Mouse (Mus musculus) ovary, postnatal 36 days (tissue): Measurements from ENCODE around the gene Ccdc15.
"Not testable (repeated sequence)": the region's sequence is repeated elsewhere in the genome, so short reads cannot be mapped to it uniquely, and the experiment has no call there.

ENCODE experiments used
- DNase-seq: peaks from one replicate; pipeline ENCODE4 v3.0.0; 2022; ENCODE audit warnings: low spot score, mixed read lengths

The Ccdc15 gene

GRCm38 (mm10) chr9:37351266-37351665 lies 3.0 kb upstream of the Ccdc15 start:
- DNase-seq, result no peak

GRCm38 (mm10) chr9:37349050-37349449 lies 818 bp upstream of the Ccdc15 start:
- DNase-seq, result no peak

- DNase-seq, result no peak
These were observed 846 bp downstream of the Ccdc15 start for GRCm38 (mm10) chr9:37347184-37347987.

- DNase-seq, result no peak
These were observed 2.8 kb downstream of the Ccdc15 start for GRCm38 (mm10) chr9:37345406-37345805.

- DNase-seq, result no peak
These were observed 18.8 kb downstream of the Ccdc15 start for GRCm38 (mm10) chr9:37329456-37329855.

GRCm38 (mm10) chr9:37301720-37302119 lies 46.5 kb downstream of the Ccdc15 start:
- no peak for DNase-seq

- DNase-seq, result not testable (repeated sequence)
These were observed 47.7 kb downstream of the Ccdc15 start for GRCm38 (mm10) chr9:37300501-37300900.

GRCm38 (mm10) chr9:37295586-37295985 lies 52.6 kb downstream of the Ccdc15 start:
- DNase-seq, result no peak

- DNase-seq, result no peak
These were observed 81.6 kb downstream of the Ccdc15 start for GRCm38 (mm10) chr9:37266622-37267021.

GRCm38 (mm10) chr9:37255889-37256225 lies 92.4 kb downstream of the Ccdc15 start:
- peak; percentile 53 for DNase-seq

GRCm38 (mm10) chr9:37255149-37255888 lies 92.9 kb downstream of the Ccdc15 start, which contains the start of gene Slc37a2:
TSS of gene Slc37a2 (minus strand) at chr9:37255738.
- DNase-seq, result peak; percentile 61

- DNase-seq, result no peak
These were observed 93.6 kb downstream of the Ccdc15 start for GRCm38 (mm10) chr9:37254531-37255110.

- DNase-seq, result no peak
These were observed 97.6 kb downstream of the Ccdc15 start for GRCm38 (mm10) chr9:37250631-37251030.

- DNase-seq, result no peak
These were observed 98.3 kb downstream of the Ccdc15 start for GRCm38 (mm10) chr9:37249976-37250375.

- DNase-seq, result no peak
These were observed 99.8 kb downstream of the Ccdc15 start for GRCm38 (mm10) chr9:37248381-37248906.

- no peak for DNase-seq
These were observed 100.8 kb downstream of the Ccdc15 start for GRCm38 (mm10) chr9:37247429-37247828.

- no peak for DNase-seq
These were observed 102.4 kb downstream of the Ccdc15 start for GRCm38 (mm10) chr9:37245810-37246209.

- no peak for DNase-seq
These were observed 102.8 kb downstream of the Ccdc15 start for GRCm38 (mm10) chr9:37245404-37245803.

GRCm38 (mm10) chr9:37244600-37244999 lies 103.6 kb downstream of the Ccdc15 start:
- no peak for DNase-seq

- no peak for DNase-seq
These were observed 105.5 kb downstream of the Ccdc15 start for GRCm38 (mm10) chr9:37242764-37243163.

GRCm38 (mm10) chr9:37235951-37236737 lies 112.1 kb downstream of the Ccdc15 start:
- DNase-seq, result no peak
